Mouse (Mus musculus): ENCODE data around the gene Trhr2.

DNA sequence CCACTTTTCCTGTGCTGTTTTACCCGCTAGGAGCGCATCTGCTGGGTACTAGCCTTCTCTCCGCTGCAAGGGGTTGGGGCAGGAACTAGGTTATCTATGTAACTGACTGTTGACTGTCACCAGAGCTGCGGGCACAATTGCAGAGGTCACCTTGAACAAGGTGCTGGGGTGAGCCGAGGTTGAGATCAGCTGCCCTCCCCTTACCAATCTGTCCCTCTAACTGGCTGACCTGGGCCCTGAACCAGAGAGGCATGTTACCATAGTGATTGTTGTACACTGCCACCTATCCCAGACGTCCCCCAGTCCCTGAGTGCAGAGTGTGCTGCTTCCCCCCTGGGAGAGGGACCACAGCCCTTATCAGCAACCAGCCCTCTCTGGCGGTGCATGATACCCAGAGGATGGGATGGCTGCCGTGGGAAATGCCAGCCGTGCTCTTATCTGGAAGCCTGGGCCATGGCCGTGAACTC is 39.1 kb downstream of the Trhr2 start:
- no peak for TF ChIP-seq CTCF (IDR thresholded peaks at IDR 0.05)
- TF ChIP-seq EP300 (IDR thresholded peaks at IDR 0.05): no peak

Measured in lung, postnatal 0 days (tissue).